Mouse (Mus musculus) olfactory bulb, adult 2 months (tissue): ENCODE measurements around the gene Cntn4.

Source experiments
- CTCF ChIP-seq: fragments of 200-500 bp; IDR thresholded peaks from 2 replicates; pipeline ENCODE4 v1.5.1; 2012; ENCODE audit warnings: low read depth, mild to moderate bottlenecking, low read length, moderate library complexity; ENCODE audit not compliant: insufficient read depth
- POLR2A ChIP-seq: fragments of 200-500 bp; IDR thresholded peaks from 2 replicates; pipeline ENCODE4 v1.6.1; 2012; ENCODE audit warnings: mild to moderate bottlenecking, low read depth, low read length, moderate library complexity; ENCODE audit not compliant: insufficient read depth

DNA sequence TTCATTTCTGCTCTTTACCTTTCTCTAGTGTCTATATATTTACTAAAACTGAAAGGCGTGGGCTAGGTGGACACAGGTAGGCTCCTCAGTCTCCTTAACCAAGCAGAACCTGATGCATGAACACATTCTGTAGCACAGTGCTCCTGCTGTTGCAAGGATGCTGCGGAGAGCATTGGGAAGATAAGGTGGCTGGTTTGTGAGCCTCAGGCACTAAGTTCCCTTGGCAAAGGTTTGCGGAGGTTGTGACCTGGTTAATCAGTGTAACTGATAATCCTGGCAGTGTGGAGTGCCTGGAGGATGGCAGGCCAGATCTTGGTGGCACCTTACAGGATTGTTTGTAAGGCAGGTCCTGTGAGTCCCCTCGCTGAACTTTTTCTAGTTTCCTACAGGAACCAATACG is 1.3 kb downstream of the Cntn4 start:
- TF ChIP-seq POLR2A = no peak
- no peak for TF ChIP-seq CTCF
